Mouse (Mus musculus) adipocyte (in vitro differentiated cells): Measurements from ENCODE around the gene Llgl2.

Experiments used
- DNase-seq: peaks from one replicate; pipeline ENCODE4 v3.0.0-alpha.2; 2016; ENCODE audit warnings: low spot score

The Llgl2 gene

GRCm38 (mm10) chr11:115878071-115878470, 54.2 kb downstream of the Llgl2 start:
- no peak for DNase-seq

GRCm38 (mm10) chr11:115881002-115881401, 57.2 kb downstream of the Llgl2 start:
- DNase-seq: peak; percentile 64

GRCm38 (mm10) chr11:115883251-115883650, 59.4 kb downstream of the Llgl2 start:
- DNase-seq: no peak

GRCm38 (mm10) chr11:115884361-115884760, 60.5 kb downstream of the Llgl2 start:
- no peak for DNase-seq

- DNase-seq: no peak
Measured at GRCm38 (mm10) chr11:115885281-115885680, 61.4 kb downstream of the Llgl2 start.

GRCm38 (mm10) chr11:115886446-115886845, 62.6 kb downstream of the Llgl2 start:
- DNase-seq: no peak

- no peak for DNase-seq
Measured at GRCm38 (mm10) chr11:115888020-115888419, 64.2 kb downstream of the Llgl2 start.

GRCm38 (mm10) chr11:115889159-115889558, 65.3 kb downstream of the Llgl2 start:
- no peak for DNase-seq

GRCm38 (mm10) chr11:115892213-115892612, 68.4 kb downstream of the Llgl2 start:
- DNase-seq: no peak

GRCm38 (mm10) chr11:115893071-115893470, 69.2 kb downstream of the Llgl2 start:
- no peak for DNase-seq

GRCm38 (mm10) chr11:115894755-115895520, 71.1 kb downstream of the Llgl2 start:
- DNase-seq: peak; percentile 36

GRCm38 (mm10) chr11:115898446-115898845, 74.6 kb downstream of the Llgl2 start:
- no peak for DNase-seq

GRCm38 (mm10) chr11:115898886-115899285, 75.0 kb downstream of the Llgl2 start:
- DNase-seq: peak; percentile 72

GRCm38 (mm10) chr11:115899486-115900266, 75.8 kb downstream of the Llgl2 start, which contains the start of gene Smim5:
Gene Smim5 (plus strand): TSS chr11:115899966.
- DNase-seq: peak; percentile 94

- peak; percentile 88 for DNase-seq
Measured at GRCm38 (mm10) chr11:115900561-115901337, 76.9 kb downstream of the Llgl2 start.

- DNase-seq: no peak
Measured at GRCm38 (mm10) chr11:115901338-115902161, 77.7 kb downstream of the Llgl2 start.

- peak; percentile 39 for DNase-seq
Measured at GRCm38 (mm10) chr11:115902177-115902576, 78.3 kb downstream of the Llgl2 start.

GRCm38 (mm10) chr11:115902831-115903230, 79.0 kb downstream of the Llgl2 start:
- DNase-seq: peak; percentile 98

GRCm38 (mm10) chr11:115903384-115904230, 79.8 kb downstream of the Llgl2 start:
- peak; percentile 90 for DNase-seq

- DNase-seq: no peak
Measured at GRCm38 (mm10) chr11:115904231-115904955, 80.5 kb downstream of the Llgl2 start.
